Mouse (Mus musculus): Measurements from ENCODE around the gene Klhl12. TPM values are rescaled to one million over a fixed set of nuclear protein-coding genes. Genes with fewer than 3 reads are reported as not detected.
"Not testable (repeated sequence)": the region's sequence is repeated elsewhere in the genome, so short reads cannot be mapped to it uniquely, and the experiment has no call there.

Gene Klhl12
- polyA plus RNA-seq, 1 experiment from 2014 or later, result 7.2 TPM

GRCm38 (mm10) chr1:134525015-134525414 lies 69.7 kb downstream of the Klhl12 start:
- 88% methylated on average over 1 of the region's 1 CpGs for WGBS
- H3K4me2 ChIP-seq (replicated peaks; ENCODE audit: low read depth), result no peak overlapping the region
- no peaks in the 10 kb centered on the region for H3K36me3 ChIP-seq (ENCODE audit: control insufficient read depth, insufficient read depth)
- H3K4me3 ChIP-seq (ENCODE audit: low read depth, low read length), result no peak overlapping the region
- peaks cover 5% of the 10 kb centered on the region; the same call in 1 of the 2 replicates for H3K4me1 ChIP-seq (replicated peaks; ENCODE audit: control insufficient read depth, insufficient read depth, low read length)
- TF ChIP-seq CTCF (IDR thresholded peaks at IDR 0.05; ENCODE audit: low read depth), result no peak
- no peak for ATAC-seq
- H3K9ac ChIP-seq (ENCODE audit: low read depth, low read length), result no peak overlapping the region
- H3K9me3 ChIP-seq (ENCODE audit: control insufficient read depth), result no peaks in the 10 kb centered on the region
- no peaks in the 10 kb centered on the region for H3K27me3 ChIP-seq (replicated peaks; ENCODE audit: control insufficient read depth, insufficient read depth, low read length)
- no peak overlapping the region for H3K27ac ChIP-seq (ENCODE audit: low read depth, low read length)

GRCm38 (mm10) chr1:134526752-134527151 lies 71.4 kb downstream of the Klhl12 start:
- H3K36me3 ChIP-seq (ENCODE audit: control insufficient read depth, insufficient read depth), result no peaks in the 10 kb centered on the region
- no peak overlapping the region for H3K4me2 ChIP-seq (replicated peaks; ENCODE audit: low read depth)
- H3K9me3 ChIP-seq (ENCODE audit: control insufficient read depth), result no peaks in the 10 kb centered on the region
- H3K4me1 ChIP-seq (replicated peaks; ENCODE audit: control insufficient read depth, insufficient read depth, low read length), result no peaks in the 10 kb centered on the region; the same call in 1 of the 2 replicates
- no peak overlapping the region for H3K27ac ChIP-seq (ENCODE audit: low read depth, low read length)
- no peak overlapping the region for H3K9ac ChIP-seq (ENCODE audit: low read depth, low read length)
- ATAC-seq, result peak; percentile 91
- H3K4me3 ChIP-seq (ENCODE audit: low read depth, low read length), result no peak overlapping the region
- 20% methylated on average over 6 of the region's 6 CpGs for WGBS
- no peak for TF ChIP-seq CTCF (IDR thresholded peaks at IDR 0.05; ENCODE audit: low read depth)
- no peaks in the 10 kb centered on the region for H3K27me3 ChIP-seq (replicated peaks; ENCODE audit: control insufficient read depth, insufficient read depth, low read length)

- TF ChIP-seq CTCF (IDR thresholded peaks at IDR 0.05; ENCODE audit: low read depth), result no peak
- Histone ChIP-seq H3K4me3 (ENCODE audit: low read depth, low read length) (no peak overlapping the region), H3K27ac (ENCODE audit: low read depth, low read length) (no peak overlapping the region), H3K4me2 (replicated peaks; ENCODE audit: low read depth) (no peak overlapping the region), H3K9ac (ENCODE audit: low read depth, low read length) (no peak overlapping the region), H3K9me3 (ENCODE audit: control insufficient read depth) (no peaks in the 10 kb centered on the region), H3K27me3 (replicated peaks; ENCODE audit: control insufficient read depth, insufficient read depth, low read length) (no peaks in the 10 kb centered on the region), H3K4me1 (replicated peaks; ENCODE audit: control insufficient read depth, insufficient read depth, low read length) (no peaks in the 10 kb centered on the region), H3K36me3 (ENCODE audit: control insufficient read depth, insufficient read depth) (no peaks in the 10 kb centered on the region)
- ATAC-seq, result no peak
- WGBS, result 86% methylated on average over 6 of the region's 6 CpGs
These were observed 75.3 kb downstream of the Klhl12 start for GRCm38 (mm10) chr1:134530618-134531017.

- not testable (repeated sequence) for H3K4me3 ChIP-seq (ENCODE audit: low read depth, low read length); H3K36me3 ChIP-seq (ENCODE audit: control insufficient read depth, insufficient read depth); H3K4me2 ChIP-seq (replicated peaks; ENCODE audit: low read depth); H3K27me3 ChIP-seq (replicated peaks; ENCODE audit: control insufficient read depth, insufficient read depth, low read length); H3K27ac ChIP-seq (ENCODE audit: low read depth, low read length); H3K9ac ChIP-seq (ENCODE audit: low read depth, low read length); H3K4me1 ChIP-seq (replicated peaks; ENCODE audit: control insufficient read depth, insufficient read depth, low read length); H3K9me3 ChIP-seq (ENCODE audit: control insufficient read depth); ATAC-seq
- WGBS, result 94% methylated on average over 10 of the region's 10 CpGs
These were observed 78.4 kb downstream of the Klhl12 start for GRCm38 (mm10) chr1:134533710-134534109.

- WGBS, result 97% methylated on average over 1 of the region's 1 CpGs
- Histone ChIP-seq H3K4me1 (replicated peaks; ENCODE audit: control insufficient read depth, insufficient read depth, low read length) (no peaks in the 10 kb centered on the region), H3K9me3 (ENCODE audit: control insufficient read depth) (no peaks in the 10 kb centered on the region), H3K27me3 (replicated peaks; ENCODE audit: control insufficient read depth, insufficient read depth, low read length) (no peaks in the 10 kb centered on the region), H3K36me3 (ENCODE audit: control insufficient read depth, insufficient read depth) (no peaks in the 10 kb centered on the region), H3K4me3 (ENCODE audit: low read depth, low read length) (no peak overlapping the region), H3K9ac (ENCODE audit: low read depth, low read length) (no peak overlapping the region), H3K4me2 (replicated peaks; ENCODE audit: low read depth) (no peak overlapping the region), H3K27ac (ENCODE audit: low read depth, low read length) (no peak overlapping the region)
- TF ChIP-seq CTCF (IDR thresholded peaks at IDR 0.05; ENCODE audit: low read depth), result no peak
- ATAC-seq, result no peak
These were observed 79.7 kb downstream of the Klhl12 start for GRCm38 (mm10) chr1:134535054-134535453.

- Histone ChIP-seq H3K9me3 (ENCODE audit: control insufficient read depth) (no peaks in the 10 kb centered on the region), H3K4me2 (replicated peaks; ENCODE audit: low read depth) (no peak overlapping the region), H3K9ac (ENCODE audit: low read depth, low read length) (no peak overlapping the region), H3K27ac (ENCODE audit: low read depth, low read length) (no peak overlapping the region), H3K4me3 (ENCODE audit: low read depth, low read length) (no peak overlapping the region), H3K27me3 (replicated peaks; ENCODE audit: control insufficient read depth, insufficient read depth, low read length) (no peaks in the 10 kb centered on the region), H3K36me3 (ENCODE audit: control insufficient read depth, insufficient read depth) (no peaks in the 10 kb centered on the region), H3K4me1 (replicated peaks; ENCODE audit: control insufficient read depth, insufficient read depth, low read length) (no peaks in the 10 kb centered on the region)
- 66% methylated on average over 3 of the region's 3 CpGs for WGBS
- TF ChIP-seq CTCF (IDR thresholded peaks at IDR 0.05; ENCODE audit: low read depth), result no peak
- ATAC-seq, result no peak
These were observed 80.2 kb downstream of the Klhl12 start for GRCm38 (mm10) chr1:134535513-134535912.

GRCm38 (mm10) chr1:134540610-134541009 lies 85.3 kb downstream of the Klhl12 start:
- Histone ChIP-seq H3K27ac (ENCODE audit: low read depth, low read length) (no peak overlapping the region), H3K27me3 (replicated peaks; ENCODE audit: control insufficient read depth, insufficient read depth, low read length) (no peaks in the 10 kb centered on the region), H3K9me3 (ENCODE audit: control insufficient read depth) (no peaks in the 10 kb centered on the region), H3K4me3 (ENCODE audit: low read depth, low read length) (no peak overlapping the region), H3K4me1 (replicated peaks; ENCODE audit: control insufficient read depth, insufficient read depth, low read length) (no peaks in the 10 kb centered on the region), H3K36me3 (ENCODE audit: control insufficient read depth, insufficient read depth) (no peaks in the 10 kb centered on the region), H3K4me2 (replicated peaks; ENCODE audit: low read depth) (no peak overlapping the region), H3K9ac (ENCODE audit: low read depth, low read length) (no peak overlapping the region)
- TF ChIP-seq CTCF (IDR thresholded peaks at IDR 0.05; ENCODE audit: low read depth), result no peak
- 89% methylated on average over 10 of the region's 10 CpGs for WGBS
- ATAC-seq, result no peak

Other genes starting within 250 kb of the Klhl12 start
- 2.2 and 2.4 TPM in 2 replicates for gene Adora1, start 220.1 kb upstream of the Klhl12 start, polyA plus RNA-seq (2015; fragmentation: Nextera tagmentation; extraction: Ambion mirVana)
- gene Myog, start 165.5 kb upstream of the Klhl12 start, polyA plus RNA-seq (2015; fragmentation: Nextera tagmentation; extraction: Ambion mirVana), result 0.08 TPM in 1 of 2 replicates, not detected in the other
- 2.4 and 2.5 TPM in 2 replicates for gene Ppfia4, start 122.6 kb upstream of the Klhl12 start, polyA plus RNA-seq (2015; fragmentation: Nextera tagmentation; extraction: Ambion mirVana)
- 59.8 and 60.6 TPM in 2 replicates for gene Tmem183a, start 93.6 kb upstream of the Klhl12 start, polyA plus RNA-seq (2015; fragmentation: Nextera tagmentation; extraction: Ambion mirVana)
- gene 4933406M09Rik, start 69.6 kb upstream of the Klhl12 start, polyA plus RNA-seq (2015; fragmentation: Nextera tagmentation; extraction: Ambion mirVana), result not detected in 2 replicates
- 9.4 and 10.1 TPM in 2 replicates for gene Cyb5r1, start 50.0 kb upstream of the Klhl12 start, polyA plus RNA-seq (2015; fragmentation: Nextera tagmentation; extraction: Ambion mirVana)
- 77.3 and 81.4 TPM in 2 replicates for gene Adipor1, start 40.2 kb upstream of the Klhl12 start, polyA plus RNA-seq (2015; fragmentation: Nextera tagmentation; extraction: Ambion mirVana)
- 25.9 and 26.2 TPM in 2 replicates for gene Rabif, start 39.1 kb downstream of the Klhl12 start, polyA plus RNA-seq (2015; fragmentation: Nextera tagmentation; extraction: Ambion mirVana)
- not detected in 2 replicates for gene Mgat4e, start 94.2 kb downstream of the Klhl12 start, polyA plus RNA-seq (2015; fragmentation: Nextera tagmentation; extraction: Ambion mirVana)
- 12.6 and 13.0 TPM in 2 replicates for gene Kdm5b, start 104.6 kb downstream of the Klhl12 start, polyA plus RNA-seq (2015; fragmentation: Nextera tagmentation; extraction: Ambion mirVana)
- 0.48 and 0.84 TPM in 2 replicates for gene Syt2, start 191.1 kb downstream of the Klhl12 start, polyA plus RNA-seq (2015; fragmentation: Nextera tagmentation; extraction: Ambion mirVana)

Measured in intestine, postnatal 0 days (tissue).